7 mouse cellular contexts compared by ENCODE assay signal in the genomic region with DNA sequence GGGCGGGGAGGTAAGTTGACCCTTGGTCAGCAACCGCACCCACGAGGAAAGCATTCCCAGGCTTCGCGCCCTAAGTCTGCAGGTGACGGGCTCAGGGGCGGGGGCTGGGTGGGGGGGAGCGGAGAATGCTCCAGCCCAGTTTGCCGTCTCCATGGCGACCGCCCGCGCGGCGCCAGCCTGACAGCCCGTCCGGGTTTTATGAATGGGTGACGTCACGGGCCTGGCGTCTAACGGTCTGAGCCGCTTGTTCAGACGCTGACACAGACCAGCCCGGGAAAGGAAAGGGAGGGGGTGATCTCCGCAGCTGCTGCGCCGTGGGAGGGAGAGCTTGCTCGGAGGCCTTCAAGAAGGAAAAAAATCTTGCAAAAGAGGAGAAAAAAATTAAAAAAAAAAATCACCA. TPM values are rescaled to one million over a fixed set of nuclear protein-coding genes. Genes with fewer than 3 reads are reported as not detected.
DNase-seq lines count a peak whose midpoint lies in the region; ATAC-seq and TF ChIP-seq lines count a peak whose summit lies in the region.

No protein-coding gene starts in this region.

- peak overlapping the region; percentile 87 for H3K4me2 ChIP-seq in intestine, embryonic 16.5 days (ENCODE audit: low read depth, low read length)
- H3K4me2 ChIP-seq in midbrain, embryonic 11.5 days, result peak overlapping the region; percentile 91

- no peaks in the 10 kb centered on the region for H3K9me3 ChIP-seq in intestine, embryonic 16.5 days (ENCODE audit: control insufficient read depth, low read length)
- H3K9me3 ChIP-seq in midbrain, embryonic 11.5 days (ENCODE audit: control insufficient read depth, low read length), result no peaks in the 10 kb centered on the region

- H3K27me3 ChIP-seq in intestine, embryonic 16.5 days (replicated peaks; ENCODE audit: control insufficient read depth, insufficient read depth, low read length), result no peaks in the 10 kb centered on the region
- no peaks in the 10 kb centered on the region for H3K27me3 ChIP-seq in midbrain, embryonic 11.5 days (ENCODE audit: control insufficient read depth, insufficient read depth, low read length)
- H3K27me3 ChIP-seq in small intestine, adult 2 months (ENCODE audit: control insufficient read depth, insufficient read depth, low read length), result no peaks in the 10 kb centered on the region

- H3K9ac ChIP-seq in intestine, embryonic 16.5 days (ENCODE audit: low read depth, low read length), result peak overlapping the region; percentile 63
- H3K9ac ChIP-seq in midbrain, embryonic 11.5 days (ENCODE audit: low read length), result peak overlapping the region; percentile 49

- H3K27ac ChIP-seq in intestine, embryonic 16.5 days (ENCODE audit: low read length), result peak overlapping the region; percentile 86
- peak overlapping the region; percentile 55 for H3K27ac ChIP-seq in midbrain, embryonic 11.5 days (ENCODE audit: low read depth, low read length)
- H3K27ac ChIP-seq in small intestine, adult 2 months (ENCODE audit: insufficient read depth, low read depth, low read length), result peak overlapping the region; percentile 91

- intact Hi-C loops in left cerebral cortex, postnatal 36 days (cut with DNase I), result loop anchor here (5.0 kb wide), 2 partner anchors 38 to 42 kb away; no protein-coding TSS in a partner anchor

- no peaks in the 10 kb centered on the region for H3K36me3 ChIP-seq in intestine, embryonic 16.5 days (ENCODE audit: control insufficient read depth, insufficient read depth, low read length)
- no peaks in the 10 kb centered on the region for H3K36me3 ChIP-seq in midbrain, embryonic 11.5 days (ENCODE audit: control insufficient read depth, insufficient read depth, low read length)
- peaks cover 12% of the 10 kb centered on the region; the same call in 1 of the 2 replicates for H3K36me3 ChIP-seq in small intestine, adult 2 months (ENCODE audit: control insufficient read depth, insufficient read depth, low read length)

- peak; percentile 96 to 97 for DNase-seq in adrenal gland, adult (ENCODE audit: inconsistent age in 2 of 2, low spot score in 1 of 2)
- peak; percentile 99 for DNase-seq in embryo, embryonic 10.5 days (ENCODE audit: low spot score)
- DNase-seq in gastrocnemius, postnatal 4 days (ENCODE audit: low spot score in 2 of 2), result peak; percentile 80 to 93
- DNase-seq in left cerebral cortex, postnatal 36 days (ENCODE audit: low spot score in 2 of 2), result peak; percentile 87 to 90
- DNase-seq in midbrain, embryonic 11.5 days (ENCODE audit: low spot score, missing footprints), result peak; percentile 99

- under 1% methylated on average over 28 of the region's 28 CpGs for WGBS in intestine, embryonic 16.5 days
- under 1% methylated on average over 28 of the region's 28 CpGs for WGBS in midbrain, embryonic 11.5 days
- WGBS in small intestine, adult 2 months, result 0% methylated on average over 28 of the region's 28 CpGs

- peak; percentile 62; the same call in 1 of the 2 replicates for TF ChIP-seq POLR2A in small intestine, adult 2 months (IDR thresholded peaks at IDR 0.05; ENCODE audit: low read depth, low read length)

- peaks cover 51% of the 10 kb centered on the region for H3K4me1 ChIP-seq in intestine, embryonic 16.5 days (ENCODE audit: control insufficient read depth, insufficient read depth, low read length)
- peaks cover 46% of the 10 kb centered on the region for H3K4me1 ChIP-seq in midbrain, embryonic 11.5 days (ENCODE audit: control insufficient read depth, insufficient read depth, low read length)
- H3K4me1 ChIP-seq in small intestine, adult 2 months (ENCODE audit: control insufficient read depth, insufficient read depth, insufficient read length, low read length), result peaks cover 10% of the 10 kb centered on the region

- H3K4me3 ChIP-seq in intestine, embryonic 16.5 days (ENCODE audit: low read length), result peak overlapping the region; percentile 71
- H3K4me3 ChIP-seq in midbrain, embryonic 11.5 days (ENCODE audit: low read depth, low read length), result peak overlapping the region; percentile 28
- peak overlapping the region; percentile 45 for H3K4me3 ChIP-seq in small intestine, adult 2 months (ENCODE audit: low read depth, low read length)

- no peak for TF ChIP-seq CTCF in small intestine, adult 2 months (IDR thresholded peaks at IDR 0.05; ENCODE audit: extremely low read depth, insufficient read length, insufficient replicate concordance, low read depth, low read length)

- ATAC-seq in intestine, embryonic 16.5 days, result peak; percentile 66
- peak; percentile 91 for ATAC-seq in midbrain, embryonic 11.5 days (ENCODE audit: low FRiP score)

RNA-seq across cellular contexts. Expression of gene Id1, which starts 1.1 kb away (rescaled TPM):
- 10 to 100 TPM; 27.7 to 29.4 TPM for total RNA-seq in gastrocnemius, postnatal 4 days (2021)
- polyA plus RNA-seq in intestine, embryonic 16.5 days (2015; fragmentation: Nextera tagmentation; extraction: Ambion mirVana), result 96.1 and 107 TPM in 2 replicates
- 10 to 100 TPM; 22.9 to 23.9 TPM for total RNA-seq in left cerebral cortex, postnatal 36 days (2021)
- 66.0 and 70.7 TPM in 2 replicates for polyA plus RNA-seq in midbrain, embryonic 11.5 days (2014; fragmentation: Nextera tagmentation; extraction: Ambion mirVana)
- 585 and 916 TPM in 2 replicates for polyA plus RNA-seq in small intestine, adult 2 months (2012; rRNA removed)

RNA-seq across cellular contexts. Expression of gene Cox4i2, which starts 19.0 kb away (rescaled TPM):
- total RNA-seq in gastrocnemius, postnatal 4 days (2021), result 1 to 10 TPM; 4.9 to 5.6 TPM
- polyA plus RNA-seq in intestine, embryonic 16.5 days (2015; fragmentation: Nextera tagmentation; extraction: Ambion mirVana), result 14.8 and 15.3 TPM in 2 replicates
- 1 to 10 TPM; 1.7 to 1.8 TPM for total RNA-seq in left cerebral cortex, postnatal 36 days (2021)
- 2.8 and 3.7 TPM in 2 replicates for polyA plus RNA-seq in midbrain, embryonic 11.5 days (2014; fragmentation: Nextera tagmentation; extraction: Ambion mirVana)
- polyA plus RNA-seq in small intestine, adult 2 months (2012; rRNA removed), result 0.50 and 1.7 TPM in 2 replicates

RNA-seq across cellular contexts. Expression of gene Mcts2, which starts 48.1 kb away (rescaled TPM):
- 10 to 100 TPM; 16.4 to 20.2 TPM for total RNA-seq in gastrocnemius, postnatal 4 days (2021)
- polyA plus RNA-seq in intestine, embryonic 16.5 days (2015; fragmentation: Nextera tagmentation; extraction: Ambion mirVana), result 18.9 and 25.1 TPM in 2 replicates
- 10 to 100 TPM; 17.0 to 18.9 TPM for total RNA-seq in left cerebral cortex, postnatal 36 days (2021)
- polyA plus RNA-seq in midbrain, embryonic 11.5 days (2014; fragmentation: Nextera tagmentation; extraction: Ambion mirVana), result 43.4 and 48.6 TPM in 2 replicates
- 1.3 and 1.7 TPM in 2 replicates for polyA plus RNA-seq in small intestine, adult 2 months (2012; rRNA removed)

Comparison
In these comparisons a context has a peak if more than half of its experiments do, and no peak if none do; other contexts are left out.
1. Peak in every context shown above with its lines: DNase-seq, ATAC-seq, H3K4me3 ChIP-seq and H3K27ac ChIP-seq.